28 mouse cellular contexts compared by ENCODE assay signal in the genomic region with DNA sequence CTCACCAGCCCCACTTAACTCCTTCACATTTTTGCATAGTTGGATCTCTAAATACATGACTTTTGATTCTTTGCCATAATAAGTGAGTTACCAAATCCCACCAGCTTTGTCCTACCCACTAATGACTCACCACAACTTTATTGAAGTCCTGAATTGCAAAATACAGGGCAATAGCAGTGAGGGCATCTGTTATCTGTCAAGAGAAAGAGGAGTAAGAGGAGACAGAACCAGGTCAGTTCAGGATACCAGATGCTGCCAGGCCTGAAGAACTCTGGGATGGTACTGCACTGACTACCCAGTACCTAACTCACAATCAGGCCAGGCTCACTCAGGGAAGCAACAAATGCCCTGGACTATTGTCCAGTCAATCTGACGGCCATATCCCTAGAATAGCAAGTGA. TPM values are rescaled to one million over a fixed set of nuclear protein-coding genes. Genes with fewer than 3 reads are reported as not detected.
DNase-seq lines count a peak whose midpoint lies in the region; ATAC-seq lines count a peak whose summit lies in the region.
"Had no signal": no experiment of that assay in that cellular context is flagged by ENCODE, and none has a peak within 500 bp of the region (broad histone marks: within the 10 kb centered on the region; RNA-seq: fewer than 3 reads in every experiment).

No protein-coding gene starts in this region.

- H3K27ac ChIP-seq in hindbrain, embryonic 16.5 days (ENCODE audit: low read depth, low read length) = no peak overlapping the region
- H3K27ac ChIP-seq: embryonic facial prominence, embryonic 10.5 days; embryonic facial prominence, embryonic 13.5 days; forebrain, embryonic 12.5 days; forebrain, embryonic 15.5 days; hindbrain, embryonic 10.5 days; hindbrain, embryonic 13.5 days; hindbrain, postnatal 0 days had no signal

- H3K4me2 ChIP-seq in hindbrain, embryonic 16.5 days (ENCODE audit: low read length) = no peak overlapping the region
- H3K4me2 ChIP-seq: embryonic facial prominence, embryonic 13.5 days; forebrain, embryonic 12.5 days; forebrain, embryonic 15.5 days; heart, embryonic 11.5 days; hindbrain, embryonic 13.5 days had no signal

- H3K27me3 ChIP-seq in hindbrain, embryonic 16.5 days (replicated peaks; ENCODE audit: control insufficient read depth, insufficient read depth, low read length) = no peaks in the 10 kb centered on the region
- H3K27me3 ChIP-seq: embryonic facial prominence, embryonic 13.5 days; forebrain, embryonic 12.5 days; forebrain, embryonic 15.5 days; hindbrain, embryonic 13.5 days had no signal

- intact Hi-C loops in heart, postnatal 36 days (cut with DNase I) = no loop called here

- H3K4me1 ChIP-seq in hindbrain, embryonic 16.5 days (ENCODE audit: control insufficient read depth, insufficient read depth, low read depth, low read length) = no peaks in the 10 kb centered on the region
- H3K4me1 ChIP-seq: embryonic facial prominence, embryonic 10.5 days; embryonic facial prominence, embryonic 13.5 days; forebrain, embryonic 12.5 days; forebrain, embryonic 15.5 days; hindbrain, embryonic 10.5 days; hindbrain, embryonic 13.5 days had no signal

- no peak overlapping the region for H3K4me3 ChIP-seq in hindbrain, embryonic 16.5 days (ENCODE audit: low read length)
- H3K4me3 ChIP-seq: embryonic facial prominence, embryonic 10.5 days; embryonic facial prominence, embryonic 13.5 days; erythroblast, embryonic 14.5 days; forebrain, embryonic 12.5 days; forebrain, embryonic 15.5 days; hindbrain, embryonic 10.5 days; hindbrain, embryonic 13.5 days had no signal

- no peaks in the 10 kb centered on the region for H3K9me3 ChIP-seq in hindbrain, embryonic 16.5 days (ENCODE audit: control insufficient read depth, low read length)
- H3K9me3 ChIP-seq: embryonic facial prominence, embryonic 10.5 days; embryonic facial prominence, embryonic 13.5 days; forebrain, embryonic 12.5 days; forebrain, embryonic 15.5 days; hindbrain, embryonic 10.5 days; hindbrain, embryonic 13.5 days had no signal

- peaks cover 8% of the 10 kb centered on the region; the same call in 1 of the 2 replicates for H3K36me3 ChIP-seq in hindbrain, embryonic 16.5 days (ENCODE audit: control insufficient read depth, insufficient read depth, low read length)

- 93% methylated on average over 1 of the region's 1 CpGs for WGBS in hindbrain, embryonic 16.5 days

- ATAC-seq in hindbrain, embryonic 16.5 days = no peak
- ATAC-seq: forebrain, embryonic 15.5 days; hindbrain, postnatal 0 days; inflammation-experienced regulatory T-cells, adult 6 months; intestine, embryonic 16.5 days had no signal

- H3K9ac ChIP-seq in hindbrain, embryonic 16.5 days (ENCODE audit: low read depth, low read length) = no peak overlapping the region
- H3K9ac ChIP-seq: embryonic facial prominence, embryonic 13.5 days; forebrain, embryonic 12.5 days; forebrain, embryonic 15.5 days; hindbrain, embryonic 13.5 days had no signal

- DNase-seq in adrenal gland, adult 2 months = peak; percentile 72
- no peak for DNase-seq in adrenal gland, postnatal 10 days
- peak; percentile 68 for DNase-seq in heart, adult 11 months
- DNase-seq in heart, postnatal 36 days = no peak
- DNase-seq in 416B (ENCODE audit: low read depth) = peak; percentile 64
- peak; percentile 14 to 42 for DNase-seq in adrenal gland, postnatal 36 days
- DNase-seq in layer of hippocampus, adult 9-11 months = no peak
- DNase-seq: cerebellum, adult 11-12 months; cerebellum, adult 8-10 months; cerebellum, postnatal 10 days; cerebellum, postnatal 36 days; embryo, embryonic 11 days; gastrocnemius, postnatal 10 days; gastrocnemius, postnatal 36 days; kidney, adult 18-20 months; kidney, adult 9 months had no signal

RNA-seq across cellular contexts. Expression of a gene that starts 22.0 kb away (rescaled TPM):
- 10 to 100 TPM; 41.2 to 41.5 TPM for total RNA-seq in adrenal gland, adult 2 months (2021)
- polyA plus RNA-seq in adrenal gland, adult 2 months (2012; rRNA removed) = 19.6 TPM in 2 replicates
- 10 to 100 TPM; 28.5 to 33.5 TPM for total RNA-seq in adrenal gland, postnatal 10 days (2021)
- total RNA-seq in heart, postnatal 36 days (2021) = 10 to 100 TPM; 26.8 to 28.7 TPM
- total RNA-seq in adrenal gland, postnatal 36 days (2021) = 10 to 100 TPM; 34.4 to 40.9 TPM
- polyA plus RNA-seq in hindbrain, embryonic 16.5 days (2015; fragmentation: Nextera tagmentation; extraction: Ambion mirVana) = 64.6 and 67.7 TPM in 2 replicates

RNA-seq across cellular contexts. Expression of a gene that starts 45.6 kb away (rescaled TPM):
- 100 to 1,000 TPM; 221 to 429 TPM for total RNA-seq in adrenal gland, adult 2 months (2021)
- 714 and 755 TPM in 2 replicates for polyA plus RNA-seq in adrenal gland, adult 2 months (2012; rRNA removed)
- total RNA-seq in adrenal gland, postnatal 10 days (2021) = 100 to 1,000 TPM; 234 to 237 TPM
- total RNA-seq in heart, postnatal 36 days (2021) = 100 to 1,000 TPM; 468 to 507 TPM
- 100 to 1,000 TPM; 283 to 299 TPM for total RNA-seq in adrenal gland, postnatal 36 days (2021)
- 92.1 and 116 TPM in 2 replicates for polyA plus RNA-seq in hindbrain, embryonic 16.5 days (2015; fragmentation: Nextera tagmentation; extraction: Ambion mirVana)

RNA-seq across cellular contexts. Expression of a gene that starts 59.1 kb away (rescaled TPM):
- total RNA-seq in adrenal gland, adult 2 months (2021) = 100 to 1,000 TPM; 475 to 819 TPM
- 2,934 and 3,400 TPM in 2 replicates for polyA plus RNA-seq in adrenal gland, adult 2 months (2012; rRNA removed)
- total RNA-seq in adrenal gland, postnatal 10 days (2021) = 100 to 1,000 TPM; 421 to 505 TPM
- total RNA-seq in heart, postnatal 36 days (2021) = 100 to 1,000 TPM; 729 to 769 TPM
- 100 to 1,000 TPM; 469 to 912 TPM for total RNA-seq in adrenal gland, postnatal 36 days (2021)
- 693 and 772 TPM in 2 replicates for polyA plus RNA-seq in hindbrain, embryonic 16.5 days (2015; fragmentation: Nextera tagmentation; extraction: Ambion mirVana)

Comparison
In these comparisons a context has a peak if more than half of its experiments do, and no peak if none do; other contexts are left out.
1. DNase-seq: peak in adrenal gland, adult 2 months (single experiment), heart, adult 11 months (single experiment), 416B (single experiment) and adrenal gland, postnatal 36 days (2 of 2); none in adrenal gland, postnatal 10 days (single experiment), heart, postnatal 36 days (0 of 2) and layer of hippocampus, adult 9-11 months (single experiment).